Mouse (Mus musculus) 3134 (cell line): ENCODE results near the gene Olfr1395.

Experiments used
- DNase-seq: peaks from one replicate; pipeline ENCODE4 v3.0.0-alpha.2; 2011; ENCODE audit warnings: low spot score; ENCODE audit not compliant: insufficient read length; ENCODE audit errors: extremely low read depth

Gene Olfr1395

DNA sequence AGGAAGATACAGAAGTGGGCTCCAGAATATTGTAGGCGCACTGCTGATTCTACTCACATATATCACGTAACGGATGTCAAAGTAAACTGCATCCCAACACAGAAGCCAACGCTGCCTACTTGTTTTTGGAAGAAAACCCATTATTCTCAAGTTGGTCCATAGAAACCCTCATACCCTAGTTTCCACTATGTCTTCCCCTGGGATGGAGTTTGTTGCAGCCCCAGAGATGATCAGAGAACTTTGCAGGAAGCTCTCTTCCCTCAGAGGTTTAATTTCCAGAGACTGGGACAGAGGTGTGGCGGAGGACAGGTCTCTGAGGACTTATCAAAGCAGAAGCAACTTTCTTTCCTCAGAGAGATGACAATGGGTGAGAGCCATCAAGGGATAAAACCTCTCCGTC, at the start of gene Olfr1395:
TSS of gene Olfr1395 (plus strand) at position 301 of the 400 bp plus-strand sequence.
- no peak for DNase-seq

- DNase-seq = no peak
These were observed 49.3 kb upstream of the Olfr1395 start for GRCm38 (mm10) chr11:49092786-49093185.

- no peak for DNase-seq
These were observed 48.0 kb upstream of the Olfr1395 start for GRCm38 (mm10) chr11:49093861-49094660.

- no peak for DNase-seq
These were observed 46.7 kb upstream of the Olfr1395 start for GRCm38 (mm10) chr11:49095367-49095766.

DNA sequence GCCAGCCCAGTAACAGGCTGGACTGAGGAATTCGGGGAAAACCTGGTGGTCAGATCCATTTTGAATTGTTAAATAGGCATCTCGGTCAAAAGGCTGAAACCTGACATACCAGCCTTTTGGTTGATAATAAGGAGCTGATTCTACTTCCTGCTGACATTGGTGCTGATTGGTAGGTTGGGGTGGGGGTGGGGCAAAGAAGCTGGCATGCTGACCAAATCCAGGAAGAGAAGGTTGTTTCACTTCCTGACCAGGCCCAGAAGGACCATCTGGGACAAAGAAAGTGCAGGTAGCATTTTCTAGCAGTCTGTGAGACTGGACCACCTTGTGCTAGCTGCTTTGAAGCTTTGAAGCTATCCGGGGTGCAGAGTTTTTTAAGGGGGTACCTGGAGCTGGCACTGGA, 41.7 kb upstream of the Olfr1395 start:
- peak; percentile 25 for DNase-seq

DNA sequence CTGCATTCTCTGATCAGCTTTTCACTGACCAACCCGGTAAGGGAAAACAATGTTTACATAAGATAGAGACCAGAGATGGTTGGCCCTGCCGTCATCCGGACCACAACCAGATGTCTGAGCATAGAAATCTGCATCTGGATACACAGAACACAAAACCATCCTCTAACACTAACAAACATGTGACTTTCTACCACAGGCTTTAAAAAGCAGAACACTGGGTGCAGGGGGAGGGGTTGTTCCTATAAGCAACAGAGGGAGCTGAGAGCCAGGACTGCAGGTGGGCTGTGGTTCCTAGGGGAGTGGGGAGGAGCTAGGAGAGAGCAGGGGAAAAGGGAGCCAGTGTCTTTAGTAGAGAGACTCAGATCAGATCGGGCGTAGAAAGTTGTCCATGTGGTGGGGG, 40.6 kb upstream of the Olfr1395 start:
- DNase-seq = no peak

- peak; percentile 25 for DNase-seq
These were observed 38.9 kb upstream of the Olfr1395 start for GRCm38 (mm10) chr11:49103047-49103693.

DNA sequence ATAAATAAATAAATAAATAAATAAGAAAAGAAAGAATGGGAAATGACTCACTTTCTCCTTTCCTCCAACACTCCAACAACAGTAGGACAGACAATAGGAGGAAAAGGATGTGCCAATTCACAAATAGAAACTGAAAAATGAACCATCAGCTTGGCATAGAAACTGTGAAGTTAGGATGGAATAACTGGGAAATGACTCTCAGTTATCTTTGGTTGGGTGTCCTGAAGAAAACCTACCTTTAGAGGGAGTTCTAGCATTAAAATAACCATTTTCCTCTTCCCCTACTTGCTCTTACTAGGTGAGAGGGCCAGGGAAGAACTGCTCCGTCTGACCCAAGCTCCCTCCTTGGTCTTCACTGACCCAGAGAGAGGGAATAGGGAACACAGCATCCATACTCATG, 36.3 kb upstream of the Olfr1395 start:
- no peak for DNase-seq

- DNase-seq = peak; percentile 45
These were observed 34.2 kb upstream of the Olfr1395 start for GRCm38 (mm10) chr11:49107650-49108537.

DNA sequence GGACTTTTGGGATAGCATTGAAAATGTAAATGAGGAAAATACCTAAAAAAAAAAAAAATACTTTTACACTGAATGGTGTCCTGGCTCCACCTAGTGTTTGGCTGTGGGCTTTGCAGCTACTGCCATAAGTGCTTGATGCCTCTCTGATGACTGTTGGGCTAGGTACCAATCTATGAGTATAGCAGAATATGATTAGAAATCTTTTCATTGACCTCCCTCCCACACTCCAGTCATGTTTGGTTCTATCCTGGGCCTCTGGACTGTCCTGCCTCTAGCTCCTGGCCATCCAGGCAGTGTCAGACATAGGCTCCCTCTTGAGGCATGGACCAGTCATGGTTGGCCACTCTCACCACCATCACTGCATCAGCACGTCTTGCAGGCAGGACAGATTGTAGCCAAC, 33.2 kb upstream of the Olfr1395 start:
- peak; percentile 21 for DNase-seq

DNA sequence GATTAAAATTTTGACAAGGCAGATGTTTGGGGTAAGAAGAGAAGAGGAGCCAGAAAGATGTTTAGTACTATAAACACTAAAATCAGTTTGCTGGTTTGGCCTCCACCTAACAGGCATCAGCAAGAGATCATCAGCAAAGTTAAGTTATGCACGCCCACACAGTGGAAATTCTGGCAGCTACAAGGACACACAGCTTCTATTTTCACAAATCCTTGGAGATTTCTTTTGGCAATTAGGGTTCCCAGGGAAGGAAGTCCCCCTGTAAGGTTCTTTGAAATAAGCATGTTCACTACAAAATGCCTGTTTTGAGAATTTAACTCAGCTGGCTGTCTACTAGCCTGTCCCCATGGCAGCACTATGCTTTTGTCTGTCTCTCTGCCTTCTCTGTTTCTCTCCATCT, 31.1 kb upstream of the Olfr1395 start:
- no peak for DNase-seq

DNA sequence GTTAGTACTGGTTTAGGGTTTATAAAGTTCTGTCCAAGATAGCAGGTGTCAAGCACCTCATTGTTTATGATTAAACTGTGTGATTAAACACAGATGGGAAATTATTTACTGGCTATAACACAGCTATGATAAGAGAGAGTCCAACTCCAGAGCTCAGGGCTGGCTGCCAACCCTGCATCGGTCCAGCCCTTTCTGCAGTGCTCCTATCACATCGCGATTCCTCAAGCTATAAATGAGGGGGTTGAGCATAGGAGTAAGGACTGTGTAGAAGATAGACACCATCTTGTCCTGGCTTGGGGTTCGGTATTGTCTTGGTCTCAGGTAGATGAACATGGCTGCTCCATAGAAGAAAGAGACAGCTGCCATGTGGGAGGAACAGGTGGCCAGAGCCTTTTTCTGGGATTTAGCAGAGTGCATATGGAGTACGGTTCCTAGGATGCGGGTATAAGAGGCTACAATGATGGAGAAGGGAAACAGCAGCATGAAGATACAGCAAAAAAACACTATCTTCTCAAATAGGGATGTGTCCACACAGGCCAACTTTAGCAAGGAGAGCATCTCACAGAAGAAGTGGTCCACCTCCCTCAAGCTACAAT, 29.4 kb upstream of the Olfr1395 start:
- DNase-seq = no peak

GRCm38 (mm10) chr11:49114158-49114557, 27.9 kb upstream of the Olfr1395 start:
- DNase-seq = no peak

- no peak for DNase-seq
These were observed 27.3 kb upstream of the Olfr1395 start, which contains the start of gene Olfr1396 for GRCm38 (mm10) chr11:49114774-49115173. Gene Olfr1396, minus strand, starts transcription at chr11:49114874.

DNA sequence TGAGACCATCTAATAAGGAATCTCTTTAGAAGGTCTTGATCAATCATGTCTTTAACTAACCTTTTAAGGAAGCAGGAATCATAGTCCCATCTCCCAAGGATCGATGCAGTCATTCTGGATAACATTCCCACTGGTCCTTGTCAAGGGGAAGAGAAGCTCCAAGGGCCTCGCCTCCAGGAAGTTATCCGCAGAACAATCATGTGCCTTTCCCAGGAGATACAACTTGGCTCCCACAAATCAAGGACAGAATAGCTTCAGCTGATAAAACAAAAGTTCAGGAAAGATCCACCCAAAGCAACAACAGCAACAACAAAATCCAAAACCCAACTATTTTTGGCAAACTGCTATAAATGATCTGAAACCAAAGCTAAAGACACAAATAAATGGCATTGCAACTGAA, 22.4 kb upstream of the Olfr1395 start:
- no peak for DNase-seq

GRCm38 (mm10) chr11:49124169-49124568, 17.9 kb upstream of the Olfr1395 start:
- no peak for DNase-seq

DNA sequence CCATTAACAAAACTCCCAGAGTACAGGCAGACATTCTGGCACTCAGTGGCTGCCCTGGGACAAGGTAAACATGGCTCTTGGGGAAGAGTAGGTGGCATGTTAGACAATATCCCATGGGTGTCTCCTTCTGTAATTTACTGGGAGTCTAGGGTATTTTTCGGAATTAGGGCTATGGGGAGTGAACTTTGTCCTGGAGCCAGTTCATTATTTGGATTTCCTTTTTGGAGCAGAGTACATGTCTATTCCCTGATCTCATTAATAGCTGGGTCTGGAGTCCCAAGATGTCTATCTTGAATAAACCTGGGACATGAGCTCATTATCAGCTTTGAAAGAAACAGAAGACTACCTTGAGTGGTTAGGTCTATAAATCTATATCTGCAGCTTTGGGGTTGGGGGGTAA, 12.0 kb downstream of the Olfr1395 start, which contains the start of gene Olfr1394:
TSS of gene Olfr1394 (plus strand) at position 301 of the 400 bp plus-strand sequence.
- DNase-seq = no peak

DNA sequence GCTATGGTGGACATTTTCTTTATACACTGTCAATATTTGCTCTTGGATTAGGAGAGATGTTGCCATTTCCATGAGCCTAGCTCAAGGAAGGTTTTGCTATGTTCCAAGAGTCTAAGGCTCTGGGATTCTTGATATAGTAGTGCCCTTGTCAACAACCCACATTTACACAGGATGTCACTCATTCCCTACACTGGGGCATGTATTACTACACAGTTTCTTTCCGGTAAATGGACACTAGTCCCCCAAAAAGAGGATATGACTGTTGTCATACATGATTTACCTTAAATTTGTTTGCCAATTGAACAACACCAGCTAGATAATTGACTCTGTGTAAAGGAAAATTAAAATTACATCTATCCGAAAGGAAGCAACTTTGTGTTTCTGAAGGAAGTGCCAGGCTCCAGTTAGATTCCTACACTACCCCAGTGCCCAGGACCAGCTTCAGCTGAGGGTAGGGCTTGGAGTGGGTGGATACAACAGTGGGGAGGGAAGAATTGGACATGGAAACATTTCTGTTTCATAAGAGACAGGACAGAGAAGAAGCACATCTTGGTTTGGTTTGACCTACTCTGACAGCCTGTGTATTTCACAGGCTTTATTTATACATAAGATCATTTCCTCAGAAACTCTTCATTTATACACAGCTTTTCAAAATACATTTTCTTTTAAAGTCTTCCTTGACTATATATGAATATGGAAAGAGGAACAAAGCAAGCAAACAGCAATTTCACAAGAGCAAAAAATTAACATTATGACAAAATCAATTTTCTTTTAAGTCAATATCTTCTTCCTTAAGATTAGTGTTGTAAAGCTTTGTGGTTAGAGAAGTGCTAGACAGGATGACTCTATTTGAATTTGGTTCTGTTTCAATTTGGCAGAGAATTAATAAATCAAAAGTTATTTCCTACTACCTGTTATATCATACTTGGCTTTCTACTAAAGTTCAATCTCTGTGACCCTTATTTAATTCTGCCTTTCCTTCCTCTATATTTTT, 15.0 kb downstream of the Olfr1395 start:
- no peak for DNase-seq

DNA sequence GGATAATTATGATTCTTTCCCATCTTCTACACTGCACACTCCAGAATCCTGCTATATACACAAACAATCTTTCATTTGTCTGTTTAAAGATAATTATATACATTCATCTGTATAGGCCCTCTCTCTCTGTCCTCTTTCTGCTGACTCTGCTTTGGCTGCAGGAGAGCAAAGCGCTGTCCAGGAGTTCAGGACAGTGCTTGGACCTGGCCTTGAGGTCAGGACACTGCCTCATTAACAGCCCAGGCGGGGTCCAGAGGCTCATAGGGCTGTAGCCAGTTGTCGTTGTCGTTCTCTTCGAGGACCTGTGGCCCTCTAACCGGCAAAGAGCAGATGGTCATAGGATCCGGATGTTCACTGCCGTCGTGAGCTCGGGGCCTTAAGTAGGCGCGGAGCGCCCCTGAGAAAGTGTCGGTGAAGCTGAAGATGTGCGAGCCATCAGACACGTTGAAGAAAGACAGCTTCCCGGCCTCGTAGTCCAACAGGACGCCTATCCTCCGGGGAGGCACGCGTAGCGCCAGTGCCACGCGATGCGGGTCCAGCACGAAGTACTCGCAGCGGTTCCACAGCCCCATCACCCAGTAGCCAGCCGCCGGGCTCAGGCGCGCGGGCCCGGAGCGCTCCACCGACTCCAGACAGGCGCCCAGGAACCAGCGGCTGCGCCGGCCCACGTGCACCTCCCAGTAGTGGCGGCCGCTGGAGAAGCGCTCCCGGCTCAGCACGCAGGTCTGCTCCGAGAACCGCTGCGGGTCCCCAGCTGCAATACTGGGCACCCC, 27.0 kb downstream of the Olfr1395 start:
- no peak for DNase-seq
